Mouse (Mus musculus): ENCODE measurements around the gene Slbp.

GRCm38 (mm10) chr5:33606631-33607030 is 45.7 kb downstream of the Slbp start:
- TF ChIP-seq POLR2A (IDR thresholded peaks at IDR 0.05; ENCODE audit: low read depth, low read length) (no peak), CTCF (IDR thresholded peaks at IDR 0.05; ENCODE audit: extremely low read depth, insufficient read depth, insufficient read length, insufficient replicate concordance) (no peak)

Measured in spleen, adult 2 months (tissue).